Mouse (Mus musculus) lung, postnatal 36 days (tissue): ENCODE measurements at regions not wholly inside any gene's neighbourhood (a gene's known extent, or its start where the extent isn't known, plus 50 kb on each side); places are given as distances from the start of the nearest gene placed in this dataset.
A peak's percentile ranks its signal among the peaks of the same experiment; 100 is the strongest.

Experiments used
- DNase-seq: peaks from one replicate; pipeline ENCODE4 v3.0.0; 2022; ENCODE audit warnings: mixed read lengths

GRCm38 (mm10) chr6:70714239-70714638, 77.8 kb downstream of the Rpia start:
- peak; percentile 72 for DNase-seq

GRCm38 (mm10) chr6:70713665-70714064, 78.4 kb downstream of the Rpia start:
- DNase-seq = no peak

DNA sequence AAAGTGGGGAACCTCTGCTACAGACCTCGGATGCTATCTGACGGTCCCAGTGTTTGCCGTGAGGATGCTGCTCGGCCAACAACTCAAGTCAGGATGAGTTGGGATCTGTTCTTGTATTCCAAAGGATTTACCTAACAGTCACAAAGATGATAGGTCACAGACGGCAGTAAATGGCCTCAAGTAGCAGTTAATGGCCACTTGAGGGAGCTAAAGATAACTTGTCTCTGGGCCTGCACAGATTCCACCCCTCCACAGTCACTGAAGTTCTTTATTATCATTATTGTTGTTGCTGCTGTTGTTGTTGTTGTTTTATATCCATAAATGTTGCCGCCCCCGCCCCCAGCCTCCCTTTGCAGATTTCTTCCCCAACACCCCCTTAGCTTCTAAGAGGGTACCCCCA, 78.9 kb downstream of the Rpia start:
- peak; percentile 27 for DNase-seq

GRCm38 (mm10) chr6:70709338-70710055, 82.5 kb downstream of the Rpia start:
- peak; percentile 68 for DNase-seq

DNA sequence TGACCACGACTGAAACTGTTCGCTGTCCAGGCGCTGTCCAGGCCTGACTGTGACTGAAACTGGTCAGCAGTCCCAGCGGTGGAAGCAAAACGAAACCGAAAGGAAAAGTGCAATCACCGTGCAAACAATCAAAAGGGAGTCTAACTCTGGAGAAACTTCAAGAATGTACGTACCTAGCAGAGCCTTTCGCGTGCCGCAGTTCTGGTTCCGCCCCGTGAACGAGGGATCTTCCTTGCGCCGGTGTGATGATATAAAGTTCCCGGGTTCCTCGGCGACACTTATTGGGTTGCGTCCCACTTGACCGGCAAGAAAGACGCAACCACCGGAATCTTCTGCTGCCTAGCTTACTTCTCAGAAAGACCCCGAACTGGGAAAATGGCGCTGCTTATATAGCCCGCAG, 96.4 kb downstream of the Rpia start:
- DNase-seq = no peak
